Mouse (Mus musculus): Measurements from ENCODE around the gene Fgd2. TPM values are rescaled to one million over a fixed set of nuclear protein-coding genes. Genes with fewer than 3 reads are reported as not detected.

Fgd2 gene
- polyA plus RNA-seq, 1 experiment from 2014 or later, result 5.6 TPM

DNA sequence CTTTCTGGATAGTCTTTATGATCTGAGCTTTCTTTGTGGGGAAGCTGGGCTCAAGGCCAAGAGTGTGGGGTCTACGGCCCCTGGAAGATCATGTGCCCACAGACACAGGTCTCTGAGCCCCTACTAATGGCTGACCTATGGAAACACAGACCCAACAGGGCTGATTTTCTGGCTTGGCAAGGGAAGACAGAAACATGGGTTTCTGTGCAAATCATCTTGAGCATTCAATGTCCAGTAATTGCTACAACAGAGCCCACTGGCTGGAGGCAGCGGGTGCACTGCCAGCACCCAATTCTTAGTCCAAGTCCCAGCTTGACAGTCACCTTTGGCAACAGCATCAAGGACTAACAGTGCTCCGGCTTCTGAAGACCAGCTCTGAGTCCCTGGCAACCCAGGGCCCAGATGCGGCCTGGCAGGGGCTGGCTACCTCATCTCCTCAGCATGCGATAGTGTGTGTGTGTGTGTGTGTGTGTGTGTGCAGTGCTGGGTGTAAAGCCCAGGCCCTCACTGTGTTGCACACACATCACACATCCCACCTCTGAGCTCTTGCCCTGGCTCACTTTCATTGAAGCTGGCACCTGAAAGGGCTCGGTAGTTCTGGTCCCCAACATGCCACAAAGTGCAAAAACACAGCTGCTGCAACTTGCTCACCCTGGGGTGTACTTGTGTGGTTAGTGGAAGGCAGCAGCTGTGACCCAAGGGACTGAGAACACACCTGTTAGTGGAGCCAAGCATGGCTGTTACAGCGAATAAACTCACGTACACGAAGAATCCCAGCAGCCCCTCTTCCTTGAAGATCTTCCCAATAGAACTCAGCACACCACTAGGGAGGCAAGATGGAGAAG is 22.5 kb upstream of the Fgd2 start:
- 91% methylated on average over 9 of the region's 9 CpGs for WGBS
- Histone ChIP-seq H3K4me2 (no peak overlapping the region), H3K36me3 (peaks cover 89% of the 10 kb centered on the region), H3K27me3 (no peaks in the 10 kb centered on the region), H3K4me3 (replicated peaks) (no peak overlapping the region), H3K27ac (no peak overlapping the region), H3K4me1 (replicated peaks) (peaks cover 30% of the 10 kb centered on the region), H3K9ac (replicated peaks) (no peak overlapping the region), H3K9me3 (no peaks in the 10 kb centered on the region)
- ATAC-seq (ENCODE audit: insufficient number of reproducible peaks, insufficient read depth, low FRiP score, low TSS enrichment, low read depth), result no peak

DNA sequence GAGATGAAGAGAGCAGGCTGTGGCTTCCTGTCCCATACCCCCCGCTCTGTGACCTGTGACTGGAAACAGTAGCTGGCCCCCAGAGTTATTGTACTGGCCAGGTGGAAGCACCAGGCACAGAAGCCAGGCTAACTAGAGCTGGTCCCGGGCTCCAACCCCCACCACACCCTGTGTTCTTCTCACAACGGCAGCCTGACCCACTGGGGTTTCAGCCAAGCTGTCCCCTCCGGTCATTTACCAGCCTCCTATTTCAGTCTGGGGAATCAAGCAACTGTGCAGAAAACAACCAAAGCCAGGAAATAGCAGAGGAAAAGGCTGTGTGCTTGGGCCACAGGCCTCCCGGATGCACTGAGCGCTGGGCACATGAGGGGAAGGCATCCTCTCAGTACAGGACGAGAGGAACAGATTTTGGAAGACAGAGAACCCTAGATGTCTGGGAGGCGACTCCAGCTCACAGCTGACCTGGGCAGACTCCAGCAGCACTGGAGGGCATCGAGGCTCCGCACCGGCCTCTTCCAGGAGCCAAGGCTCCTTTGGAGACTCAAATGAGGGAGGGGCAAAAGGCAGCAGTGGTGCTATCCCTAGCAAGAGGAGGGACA is 21.4 kb upstream of the Fgd2 start:
- peaks cover 31% of the 10 kb centered on the region for H3K4me1 ChIP-seq (replicated peaks)
- no peaks in the 10 kb centered on the region for H3K27me3 ChIP-seq
- no peaks in the 10 kb centered on the region for H3K9me3 ChIP-seq
- H3K4me2 ChIP-seq, result no peak overlapping the region
- peak overlapping the region; percentile 12; the same call in 1 of the 2 replicates for H3K27ac ChIP-seq
- peaks cover 89% of the 10 kb centered on the region for H3K36me3 ChIP-seq
- no peak for ATAC-seq (ENCODE audit: insufficient number of reproducible peaks, insufficient read depth, low FRiP score, low TSS enrichment, low read depth)
- H3K4me3 ChIP-seq (replicated peaks), result no peak overlapping the region
- 88% methylated on average over 11 of the region's 11 CpGs for WGBS
- no peak overlapping the region for H3K9ac ChIP-seq (replicated peaks)

DNA sequence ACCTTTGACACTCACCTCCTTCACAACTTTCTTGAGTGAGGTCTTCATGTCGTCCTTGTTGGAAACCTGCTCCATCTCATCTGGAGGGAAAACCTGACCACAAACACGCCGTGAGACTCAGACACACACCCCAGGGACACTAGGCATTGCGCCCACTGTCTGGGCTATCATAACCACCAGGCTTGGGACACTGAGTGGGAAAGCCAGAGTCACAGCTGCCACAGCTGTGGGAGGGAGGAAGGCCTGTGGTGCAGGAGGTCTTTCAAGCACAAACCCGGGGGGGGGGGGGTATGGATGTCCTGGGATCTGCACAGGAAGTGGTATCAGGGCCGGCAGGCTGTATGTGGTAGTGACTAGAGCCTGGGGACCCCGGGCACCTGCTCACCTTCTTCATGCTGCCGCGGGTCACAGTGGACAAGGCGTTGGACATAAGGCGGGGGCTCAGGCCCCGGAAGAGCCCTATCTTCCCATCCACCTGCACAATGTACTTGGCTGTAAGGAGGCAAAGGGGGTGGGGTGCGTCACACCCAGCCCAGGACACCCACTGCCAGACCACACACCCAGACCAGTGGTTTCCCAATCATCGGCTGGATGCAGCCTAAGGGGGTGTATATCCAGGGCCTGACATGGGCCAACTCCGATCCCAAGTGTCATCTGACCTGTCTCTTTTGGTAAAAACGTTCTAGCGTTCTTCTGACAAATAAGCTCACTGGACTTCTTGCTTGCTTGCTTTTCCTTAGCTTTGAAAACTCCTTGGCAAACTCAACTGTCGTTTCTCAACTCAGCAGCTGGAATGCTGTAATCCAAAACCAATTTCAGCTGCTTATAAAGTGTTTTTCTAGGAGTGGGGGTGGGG is 20.1 kb upstream of the Fgd2 start:
- peak; percentile 29; the same call in 1 of the 2 replicates for ATAC-seq (ENCODE audit: insufficient number of reproducible peaks, insufficient read depth, low FRiP score, low TSS enrichment, low read depth)
- H3K27me3 ChIP-seq, result no peaks in the 10 kb centered on the region
- peak overlapping the region; percentile 37; the same call in 1 of the 2 replicates for H3K9ac ChIP-seq (replicated peaks)
- peaks cover 83% of the 10 kb centered on the region for H3K36me3 ChIP-seq
- WGBS, result 79% methylated on average over 18 of the region's 18 CpGs
- H3K4me2 ChIP-seq, result peak overlapping the region; percentile 27
- no peak overlapping the region for H3K4me3 ChIP-seq (replicated peaks)
- no peaks in the 10 kb centered on the region for H3K9me3 ChIP-seq
- H3K27ac ChIP-seq, result peak overlapping the region; percentile 90
- H3K4me1 ChIP-seq (replicated peaks), result peaks cover 35% of the 10 kb centered on the region

DNA sequence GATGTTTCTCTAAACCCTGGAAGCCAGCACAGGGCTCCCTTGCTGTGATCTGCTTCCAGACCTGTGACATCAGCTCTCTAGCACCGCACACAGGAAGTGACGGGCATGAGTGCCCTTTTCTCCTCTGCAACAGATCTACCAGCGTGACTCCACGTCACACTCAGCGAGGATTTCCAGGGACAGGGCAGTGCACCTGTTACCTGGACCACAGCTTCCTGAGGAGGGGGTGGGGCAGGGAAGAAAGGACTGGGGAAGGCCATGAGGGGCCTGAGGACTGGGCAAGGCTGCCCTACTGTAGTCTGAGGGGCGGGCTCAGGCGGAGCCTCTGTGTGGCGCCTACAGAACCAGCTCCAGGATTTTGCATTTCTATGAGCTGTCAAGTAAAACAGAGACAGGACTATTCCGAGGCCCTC is 19.1 kb upstream of the Fgd2 start:
- H3K36me3 ChIP-seq, result peaks cover 74% of the 10 kb centered on the region
- ATAC-seq (ENCODE audit: insufficient number of reproducible peaks, insufficient read depth, low FRiP score, low TSS enrichment, low read depth), result peak; percentile 13
- H3K9ac ChIP-seq (replicated peaks), result no peak overlapping the region
- peaks cover 44% of the 10 kb centered on the region for H3K4me1 ChIP-seq (replicated peaks)
- 24% methylated on average over 9 of the region's 9 CpGs for WGBS
- H3K4me2 ChIP-seq, result peak overlapping the region; percentile 27
- H3K4me3 ChIP-seq (replicated peaks), result no peak overlapping the region
- peak overlapping the region; percentile 90 for H3K27ac ChIP-seq
- no peaks in the 10 kb centered on the region for H3K27me3 ChIP-seq
- H3K9me3 ChIP-seq, result no peaks in the 10 kb centered on the region

DNA sequence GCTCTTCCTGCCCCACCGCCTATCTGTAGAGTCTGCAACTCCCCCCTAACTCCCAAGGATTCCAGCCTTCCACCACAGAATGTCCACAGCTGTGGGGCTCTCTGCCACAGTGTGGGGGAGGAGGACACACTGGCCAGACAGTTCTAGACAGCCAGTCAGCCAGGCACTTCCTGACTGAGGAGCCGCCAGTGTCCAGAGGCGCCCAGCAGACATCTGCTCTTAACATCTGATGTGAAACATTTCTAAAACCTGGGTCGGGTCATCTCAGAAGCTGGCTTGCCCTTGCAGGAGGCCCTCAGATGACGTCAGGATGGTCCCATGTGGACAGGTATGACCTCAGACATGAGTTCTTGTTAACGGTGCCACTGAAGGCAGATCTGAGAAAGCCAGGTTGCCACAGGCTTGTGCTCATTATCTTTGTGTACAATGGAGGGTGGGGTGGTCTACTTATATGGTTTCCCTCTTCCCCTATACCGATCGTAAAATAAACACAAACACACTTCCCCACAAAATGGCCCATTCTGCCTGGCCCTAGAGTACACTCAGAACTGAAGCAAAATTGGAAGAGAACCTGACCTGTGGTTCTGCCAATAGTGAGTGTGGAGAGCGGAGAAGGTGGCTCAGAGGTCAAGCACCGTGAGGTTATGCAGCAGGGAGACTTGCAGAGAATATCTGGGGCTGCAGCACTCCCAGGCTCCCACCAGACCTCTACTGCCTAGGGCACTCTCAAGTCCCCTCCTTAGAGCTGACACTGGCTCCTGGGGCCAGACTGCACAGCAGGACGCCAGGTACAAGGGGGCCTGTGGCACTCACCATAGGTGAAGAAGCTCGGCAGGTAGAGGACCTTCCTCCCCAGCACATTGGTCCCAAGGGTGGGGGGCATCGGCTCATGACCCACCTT is 18.5 kb upstream of the Fgd2 start:
- peak overlapping the region; percentile 28; the same call in 1 of the 2 replicates for H3K9ac ChIP-seq (replicated peaks)
- peak overlapping the region; percentile 90 for H3K27ac ChIP-seq
- H3K27me3 ChIP-seq, result no peaks in the 10 kb centered on the region
- no peaks in the 10 kb centered on the region for H3K9me3 ChIP-seq
- peaks cover 45% of the 10 kb centered on the region for H3K4me1 ChIP-seq (replicated peaks)
- ATAC-seq (ENCODE audit: insufficient number of reproducible peaks, insufficient read depth, low FRiP score, low TSS enrichment, low read depth), result peak; percentile 52
- no peak overlapping the region for H3K4me3 ChIP-seq (replicated peaks)
- peaks cover 67% of the 10 kb centered on the region for H3K36me3 ChIP-seq
- H3K4me2 ChIP-seq, result peak overlapping the region; percentile 27; the same call in 1 of the 2 replicates
- WGBS, result 40% methylated on average over 13 of the region's 13 CpGs

DNA sequence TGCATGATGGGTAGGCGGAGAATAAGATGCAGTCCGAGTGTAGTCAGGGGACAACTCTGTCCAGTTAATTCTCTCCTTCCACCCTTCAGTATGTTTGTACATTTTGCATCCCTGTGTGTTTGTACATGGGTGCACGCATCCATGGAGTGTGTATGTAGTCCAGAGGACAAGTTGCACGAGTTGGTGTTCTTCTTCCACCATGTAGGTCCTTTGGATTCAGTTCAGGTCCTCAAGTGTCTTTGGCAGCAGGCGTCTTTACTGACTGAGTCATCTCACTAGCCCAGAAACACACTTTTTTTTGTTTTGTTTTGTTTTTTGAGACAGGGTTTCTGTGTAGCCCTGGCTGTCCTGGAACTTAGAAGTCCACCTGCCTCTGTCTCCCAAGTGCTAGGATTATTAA is 17.5 kb upstream of the Fgd2 start:
- Histone ChIP-seq H3K36me3 (peaks cover 57% of the 10 kb centered on the region), H3K4me3 (replicated peaks) (no peak overlapping the region), H3K4me2 (no peak overlapping the region), H3K27ac (no peak overlapping the region), H3K9me3 (no peaks in the 10 kb centered on the region), H3K27me3 (no peaks in the 10 kb centered on the region), H3K9ac (replicated peaks) (no peak overlapping the region), H3K4me1 (replicated peaks) (peaks cover 47% of the 10 kb centered on the region)
- 90% methylated on average over 5 of the region's 5 CpGs for WGBS
- ATAC-seq (ENCODE audit: insufficient number of reproducible peaks, insufficient read depth, low FRiP score, low TSS enrichment, low read depth), result no peak

DNA sequence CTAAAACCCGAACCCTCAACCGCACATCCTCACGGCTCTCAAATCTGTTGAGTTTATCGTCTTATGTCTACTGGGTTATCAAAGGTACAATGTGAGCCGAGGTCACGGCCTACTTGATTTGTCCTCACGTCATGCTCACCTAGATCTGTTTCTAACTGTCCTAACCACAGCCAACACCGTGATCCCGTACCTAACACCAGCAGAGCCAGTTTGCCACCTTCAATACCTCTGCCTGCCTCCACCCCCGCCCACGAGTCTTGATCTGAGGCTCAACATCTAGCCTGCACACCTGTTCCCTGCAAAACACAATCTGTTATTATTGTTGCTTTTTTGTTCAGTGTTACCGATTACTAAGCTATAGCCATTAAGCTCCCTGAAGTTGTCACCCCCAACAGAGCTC is 15.4 kb upstream of the Fgd2 start:
- no peak overlapping the region for H3K9ac ChIP-seq (replicated peaks)
- no peaks in the 10 kb centered on the region for H3K9me3 ChIP-seq
- no peaks in the 10 kb centered on the region for H3K27me3 ChIP-seq
- H3K4me3 ChIP-seq (replicated peaks), result no peak overlapping the region
- no peak for ATAC-seq (ENCODE audit: insufficient number of reproducible peaks, insufficient read depth, low FRiP score, low TSS enrichment, low read depth)
- H3K36me3 ChIP-seq, result peaks cover 37% of the 10 kb centered on the region
- H3K4me2 ChIP-seq, result 0 out of 2 replicates have a peak overlapping the region, but pooled peaks have one; percentile 73
- H3K4me1 ChIP-seq (replicated peaks), result peaks cover 52% of the 10 kb centered on the region
- WGBS, result 90% methylated on average over 12 of the region's 12 CpGs
- no peak overlapping the region for H3K27ac ChIP-seq

DNA sequence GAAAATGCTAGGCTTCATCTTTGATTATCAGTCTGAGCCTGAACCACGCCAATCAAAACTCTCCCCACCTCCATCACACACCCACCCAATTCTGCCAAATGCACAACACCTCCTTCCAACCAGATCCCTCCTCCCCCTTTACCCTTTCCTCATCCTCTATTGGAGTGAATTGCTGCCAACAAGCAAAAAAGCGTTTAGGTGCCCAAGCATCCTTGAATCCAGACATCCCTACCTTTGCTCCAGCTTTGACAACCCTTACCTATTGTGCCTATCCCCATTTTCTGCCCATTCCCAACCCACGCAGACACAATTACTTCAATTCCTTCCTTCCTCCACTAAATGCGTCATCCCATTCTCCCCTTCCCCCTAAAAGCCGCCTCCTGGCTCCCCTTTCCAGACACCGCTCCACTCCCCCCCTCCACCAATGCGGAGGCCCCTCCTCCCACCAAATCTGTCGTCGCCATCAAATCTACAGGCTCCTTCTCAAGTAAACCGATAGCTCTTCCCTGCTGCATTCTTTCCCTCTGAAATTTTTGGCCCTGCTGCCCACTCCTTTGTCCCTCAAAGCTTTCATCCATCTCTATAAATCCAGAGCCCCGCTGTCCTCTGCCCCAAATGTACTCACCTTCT is 14.1 kb upstream of the Fgd2 start:
- WGBS, result 5% methylated on average over 11 of the region's 11 CpGs
- H3K4me3 ChIP-seq (replicated peaks), result peak overlapping the region; percentile 96

DNA sequence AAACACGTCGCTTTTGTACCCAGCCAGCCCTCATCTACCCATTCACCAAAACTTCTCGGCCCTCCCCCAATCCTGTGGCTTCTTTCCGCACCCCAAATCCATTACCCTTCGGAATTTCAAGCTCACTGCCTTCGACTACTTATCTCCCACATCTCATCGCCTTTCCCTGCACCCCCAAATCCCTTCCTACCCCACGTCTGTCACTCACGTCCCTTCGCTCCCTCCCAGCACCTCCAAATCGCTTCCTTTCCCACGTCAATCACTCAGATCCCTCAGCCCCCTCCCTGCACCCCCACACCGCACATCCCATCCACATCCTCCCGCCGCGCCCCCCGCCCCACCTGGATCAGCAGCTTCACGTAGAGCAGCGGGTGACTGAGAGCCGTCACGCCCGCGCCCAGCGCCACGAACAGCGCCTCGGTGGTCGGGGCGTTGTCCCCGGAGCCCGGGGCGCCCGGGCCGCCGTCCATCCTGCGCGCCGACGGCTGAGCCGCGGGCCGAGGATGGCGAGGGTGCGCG is 13.5 kb upstream of the Fgd2 start:
- Histone ChIP-seq H3K4me1 (replicated peaks) (peaks cover 33% of the 10 kb centered on the region), H3K4me3 (replicated peaks) (peak overlapping the region; percentile 96), H3K9me3 (no peaks in the 10 kb centered on the region), H3K36me3 (peaks cover 25% of the 10 kb centered on the region), H3K9ac (replicated peaks) (peak overlapping the region; percentile 92), H3K27me3 (no peaks in the 10 kb centered on the region), H3K4me2 (peak overlapping the region; percentile 73), H3K27ac (peak overlapping the region; percentile 95)
- 2% methylated on average over 45 of the region's 45 CpGs for WGBS
- peak; percentile 6; the same call in 1 of the 2 replicates for ATAC-seq (ENCODE audit: insufficient number of reproducible peaks, insufficient read depth, low FRiP score, low TSS enrichment, low read depth)

More for the DNA sequence above, 14.1 kb upstream of the Fgd2 start:
- H3K9me3 ChIP-seq, result no peaks in the 10 kb centered on the region
- peak overlapping the region; percentile 92 for H3K9ac ChIP-seq (replicated peaks)
- ATAC-seq (ENCODE audit: insufficient number of reproducible peaks, insufficient read depth, low FRiP score, low TSS enrichment, low read depth), result no peak
- H3K4me2 ChIP-seq, result peak overlapping the region; percentile 73
- H3K27ac ChIP-seq, result peak overlapping the region; percentile 95
- no peaks in the 10 kb centered on the region for H3K27me3 ChIP-seq
- peaks cover 38% of the 10 kb centered on the region for H3K4me1 ChIP-seq (replicated peaks)
- H3K36me3 ChIP-seq, result peaks cover 28% of the 10 kb centered on the region
